Comparison of ENCODE assay signal across 23 mouse cellular contexts in genomic region chr2:169272622-169273021, GRCm38 (mm10).
A peak's percentile ranks its signal among the peaks of the same experiment; 100 is the strongest.
DNase-seq lines count a peak whose midpoint lies in the region; ATAC-seq and TF ChIP-seq lines count a peak whose summit lies in the region.
"Had no signal": no experiment of that assay in that cellular context is flagged by ENCODE, and none has a peak within 500 bp of the region (broad histone marks: within the 10 kb centered on the region; RNA-seq: fewer than 3 reads in every experiment).

No protein-coding gene starts in this region.

- peak overlapping the region; percentile 42; the same call in 1 of the 2 replicates for H3K27ac ChIP-seq in forebrain, embryonic 12.5 days
- H3K27ac ChIP-seq in forebrain, embryonic 16.5 days (ENCODE audit: low read length) = no peak overlapping the region
- no peak overlapping the region for H3K27ac ChIP-seq in midbrain, embryonic 11.5 days (ENCODE audit: low read depth, low read length)
- H3K27ac ChIP-seq in midbrain, embryonic 16.5 days (ENCODE audit: low read length) = no peak overlapping the region
- peak overlapping the region; percentile 71 for H3K27ac ChIP-seq in midbrain, embryonic 13.5 days
- H3K27ac ChIP-seq: embryonic facial prominence, embryonic 12.5 days; left cerebral cortex, adult 2 months; liver, embryonic 15.5 days; lung, embryonic 15.5 days; macrophage had no signal

- no peak overlapping the region for H3K9ac ChIP-seq in forebrain, embryonic 12.5 days
- H3K9ac ChIP-seq in forebrain, embryonic 16.5 days (replicated peaks; ENCODE audit: low read depth, low read length) = no peak overlapping the region
- no peak overlapping the region for H3K9ac ChIP-seq in midbrain, embryonic 11.5 days (ENCODE audit: low read length)
- H3K9ac ChIP-seq in midbrain, embryonic 16.5 days (ENCODE audit: low read depth, low read length) = no peak overlapping the region
- no peak overlapping the region for H3K9ac ChIP-seq in midbrain, embryonic 13.5 days (replicated peaks)
- H3K9ac ChIP-seq: embryonic facial prominence, embryonic 12.5 days; liver, embryonic 15.5 days; lung, embryonic 15.5 days had no signal

- DNase-seq in midbrain, embryonic 11.5 days (ENCODE audit: low spot score, missing footprints) = peak; percentile 92
- peak; percentile 62 for DNase-seq in brain, embryonic 14.5 days (ENCODE audit: low read depth)
- no peak for DNase-seq in T-cell, adult 2 months (ENCODE audit: low spot score)
- DNase-seq in liver = no peak
- DNase-seq: adrenal gland, postnatal 25 days; cerebellum, adult 11 months; cerebellum, adult 9-11 months; gastrocnemius, postnatal 36 days; heart, postnatal 36 days; kidney, adult 18-20 months; right cerebral cortex, postnatal 14 days had no signal

- no peaks in the 10 kb centered on the region for H3K9me3 ChIP-seq in forebrain, embryonic 12.5 days
- 0 out of 2 replicates have a peak, but pooled peaks cover under 1% of the 10 kb centered on the region for H3K9me3 ChIP-seq in forebrain, embryonic 16.5 days (ENCODE audit: control insufficient read depth, low read length)
- H3K9me3 ChIP-seq in midbrain, embryonic 11.5 days (ENCODE audit: control insufficient read depth, low read length) = no peaks in the 10 kb centered on the region; the same call in 1 of the 2 replicates
- H3K9me3 ChIP-seq in midbrain, embryonic 16.5 days (replicated peaks; ENCODE audit: control insufficient read depth, low read length, poor library complexity, severe bottlenecking) = no peaks in the 10 kb centered on the region
- H3K9me3 ChIP-seq in midbrain, embryonic 13.5 days = no peaks in the 10 kb centered on the region
- H3K9me3 ChIP-seq: embryonic facial prominence, embryonic 12.5 days; liver, embryonic 15.5 days; lung, embryonic 15.5 days had no signal

- no peak overlapping the region for H3K4me3 ChIP-seq in forebrain, embryonic 12.5 days (replicated peaks)
- H3K4me3 ChIP-seq in forebrain, embryonic 16.5 days (replicated peaks; ENCODE audit: low read length) = no peak overlapping the region
- H3K4me3 ChIP-seq in midbrain, embryonic 11.5 days (ENCODE audit: low read depth, low read length) = no peak overlapping the region
- no peak overlapping the region for H3K4me3 ChIP-seq in midbrain, embryonic 16.5 days (ENCODE audit: low read depth, low read length)
- H3K4me3 ChIP-seq in midbrain, embryonic 13.5 days (replicated peaks) = no peak overlapping the region
- H3K4me3 ChIP-seq: embryonic facial prominence, embryonic 12.5 days; left cerebral cortex, adult 2 months; liver, embryonic 15.5 days; lung, embryonic 15.5 days had no signal

- ATAC-seq in forebrain, embryonic 12.5 days (ENCODE audit: low FRiP score) = peak; percentile 53; the same call in 1 of the 2 replicates
- no peak for ATAC-seq in forebrain, embryonic 16.5 days
- peak; percentile 84 for ATAC-seq in midbrain, embryonic 11.5 days (ENCODE audit: low FRiP score)
- ATAC-seq in midbrain, embryonic 16.5 days = no peak
- peak; percentile 80 for ATAC-seq in midbrain, embryonic 13.5 days
- ATAC-seq: inflammation-experienced regulatory T-cells, adult 6 months; Patski had no signal

- TF ChIP-seq POLR2A in brain, embryonic 14.5 days (IDR thresholded peaks at IDR 0.05; ENCODE audit: borderline replicate concordance, extremely low read depth, insufficient read depth, insufficient read length, poor library complexity, severe bottlenecking) = no peak

- peaks cover 6% of the 10 kb centered on the region; the same call in 1 of the 2 replicates for H3K27me3 ChIP-seq in forebrain, embryonic 12.5 days
- no peaks in the 10 kb centered on the region for H3K27me3 ChIP-seq in forebrain, embryonic 16.5 days (replicated peaks; ENCODE audit: control insufficient read depth, insufficient read depth, low read length)
- no peaks in the 10 kb centered on the region for H3K27me3 ChIP-seq in midbrain, embryonic 11.5 days (ENCODE audit: control insufficient read depth, insufficient read depth, low read length)
- H3K27me3 ChIP-seq in midbrain, embryonic 16.5 days (ENCODE audit: control insufficient read depth, insufficient read depth, low read depth, low read length) = no peaks in the 10 kb centered on the region
- H3K27me3 ChIP-seq in midbrain, embryonic 13.5 days = peaks cover 3% of the 10 kb centered on the region; the same call in 1 of the 2 replicates
- H3K27me3 ChIP-seq: embryonic facial prominence, embryonic 12.5 days; liver, embryonic 15.5 days; lung, embryonic 15.5 days had no signal

- TF ChIP-seq CTCF in brain, embryonic 14.5 days (IDR thresholded peaks at IDR 0.05; ENCODE audit: borderline replicate concordance, extremely low read depth, insufficient read depth, insufficient read length) = no peak

- 6% methylated on average over 6 of the region's 6 CpGs for WGBS in forebrain, embryonic 12.5 days
- 11% methylated on average over 6 of the region's 6 CpGs for WGBS in forebrain, embryonic 16.5 days
- WGBS in midbrain, embryonic 11.5 days = 5% methylated on average over 6 of the region's 6 CpGs
- WGBS in midbrain, embryonic 16.5 days = 9% methylated on average over 6 of the region's 6 CpGs
- 7% methylated on average over 6 of the region's 6 CpGs for WGBS in midbrain, embryonic 13.5 days

- peaks cover 20% of the 10 kb centered on the region for H3K4me1 ChIP-seq in forebrain, embryonic 12.5 days
- peaks cover 6% of the 10 kb centered on the region; the same call in 1 of the 2 replicates for H3K4me1 ChIP-seq in forebrain, embryonic 16.5 days (replicated peaks; ENCODE audit: control insufficient read depth, insufficient read depth, low read length)
- peaks cover 11% of the 10 kb centered on the region; the same call in 1 of the 2 replicates for H3K4me1 ChIP-seq in midbrain, embryonic 11.5 days (ENCODE audit: control insufficient read depth, insufficient read depth, low read length)
- H3K4me1 ChIP-seq in midbrain, embryonic 16.5 days (ENCODE audit: control insufficient read depth, insufficient read depth, low read length) = peaks cover 10% of the 10 kb centered on the region
- H3K4me1 ChIP-seq in midbrain, embryonic 13.5 days (replicated peaks) = peaks cover 28% of the 10 kb centered on the region
- H3K4me1 ChIP-seq: liver, embryonic 15.5 days; lung, embryonic 15.5 days had no signal

- H3K4me2 ChIP-seq in forebrain, embryonic 12.5 days = no peak overlapping the region
- H3K4me2 ChIP-seq in forebrain, embryonic 16.5 days (ENCODE audit: low read length) = no peak overlapping the region
- H3K4me2 ChIP-seq in midbrain, embryonic 11.5 days = no peak overlapping the region
- no peak overlapping the region for H3K4me2 ChIP-seq in midbrain, embryonic 16.5 days (ENCODE audit: low read length)
- H3K4me2 ChIP-seq in midbrain, embryonic 13.5 days (replicated peaks) = no peak overlapping the region
- H3K4me2 ChIP-seq: embryonic facial prominence, embryonic 12.5 days; liver, embryonic 15.5 days; lung, embryonic 15.5 days had no signal

- H3K36me3 ChIP-seq in forebrain, embryonic 12.5 days (replicated peaks) = no peaks in the 10 kb centered on the region
- no peaks in the 10 kb centered on the region for H3K36me3 ChIP-seq in forebrain, embryonic 16.5 days (ENCODE audit: control insufficient read depth, insufficient read depth)
- H3K36me3 ChIP-seq in midbrain, embryonic 11.5 days (ENCODE audit: control insufficient read depth, insufficient read depth, low read length) = no peaks in the 10 kb centered on the region
- no peaks in the 10 kb centered on the region for H3K36me3 ChIP-seq in midbrain, embryonic 16.5 days (ENCODE audit: control insufficient read depth, insufficient read depth, low read length)
- H3K36me3 ChIP-seq in midbrain, embryonic 13.5 days = no peaks in the 10 kb centered on the region
- H3K36me3 ChIP-seq: embryonic facial prominence, embryonic 12.5 days; G1E; liver, embryonic 15.5 days; lung, embryonic 15.5 days had no signal

Comparison
In these comparisons a context has a peak if more than half of its experiments do, and no peak if none do; other contexts are left out.
1. ATAC-seq: peak in forebrain, embryonic 12.5 days (single experiment), midbrain, embryonic 11.5 days (single experiment) and midbrain, embryonic 13.5 days (single experiment); none in forebrain, embryonic 16.5 days (single experiment) and midbrain, embryonic 16.5 days (single experiment).
2. H3K27ac ChIP-seq: peak in forebrain, embryonic 12.5 days (single experiment) and midbrain, embryonic 13.5 days (single experiment); none in forebrain, embryonic 16.5 days (single experiment), midbrain, embryonic 11.5 days (single experiment) and midbrain, embryonic 16.5 days (single experiment).
3. DNase-seq: peak in midbrain, embryonic 11.5 days (single experiment) and brain, embryonic 14.5 days (single experiment); none in T-cell, adult 2 months (single experiment) and liver (single experiment).